Mouse (Mus musculus) layer of hippocampus, adult 2 months (tissue): Measurements from ENCODE around the gene Wdfy4. TPM values are rescaled to one million over a fixed set of nuclear protein-coding genes. Genes with fewer than 3 reads are reported as not detected.

Source experiments
- DNase-seq, 2 experiments: peaks; one replicate each; pipeline ENCODE4 v3.0.0; 2022; ENCODE audit warnings: low spot score in 2 of 2
- H3K27ac ChIP-seq: fragments of 200-600 bp; 2 replicates; pipeline ENCODE4 v1.8.1; 2022
- H3K4me3 ChIP-seq: fragments of 200-600 bp; 2 replicates; pipeline ENCODE4 v1.8.1; 2022; ENCODE audit warnings: mild to moderate bottlenecking
- CTCF ChIP-seq: fragments of 200-600 bp; conservative IDR thresholded peaks from 2 replicates; pipeline ENCODE4 v1.8.1; 2022; ENCODE audit warnings: antibody characterized with exemption, mild to moderate bottlenecking, moderate library complexity
- long read RNA-seq, 2 experiments: library from polyadenylated mRNA; stranded (forward); transcript quantifications; one replicate each; pipeline ENCODE4 v2.0.0; 2021; ENCODE audit warnings: borderline mapping rate in 2 of 2
- total RNA-seq, 2 experiments: library from RNA; stranded (reverse); gene quantifications; 2 replicates each; pipeline ENCODE4 v1.2.3; 2021

Wdfy4 gene
- 1 to 10 TPM; 2.1 to 2.7 TPM for total RNA-seq
- long read RNA-seq, experiment 1, partial matches to known transcripts: 1 of 1 reads
- long read RNA-seq, experiment 1, other reads (novel, unspliced or antisense): 0 of 1 reads
- long read RNA-seq, experiment 2, partial matches to known transcripts: 0 of 1 reads
- long read RNA-seq, experiment 2, other reads (novel, unspliced or antisense): 1 of 1 reads

DNA sequence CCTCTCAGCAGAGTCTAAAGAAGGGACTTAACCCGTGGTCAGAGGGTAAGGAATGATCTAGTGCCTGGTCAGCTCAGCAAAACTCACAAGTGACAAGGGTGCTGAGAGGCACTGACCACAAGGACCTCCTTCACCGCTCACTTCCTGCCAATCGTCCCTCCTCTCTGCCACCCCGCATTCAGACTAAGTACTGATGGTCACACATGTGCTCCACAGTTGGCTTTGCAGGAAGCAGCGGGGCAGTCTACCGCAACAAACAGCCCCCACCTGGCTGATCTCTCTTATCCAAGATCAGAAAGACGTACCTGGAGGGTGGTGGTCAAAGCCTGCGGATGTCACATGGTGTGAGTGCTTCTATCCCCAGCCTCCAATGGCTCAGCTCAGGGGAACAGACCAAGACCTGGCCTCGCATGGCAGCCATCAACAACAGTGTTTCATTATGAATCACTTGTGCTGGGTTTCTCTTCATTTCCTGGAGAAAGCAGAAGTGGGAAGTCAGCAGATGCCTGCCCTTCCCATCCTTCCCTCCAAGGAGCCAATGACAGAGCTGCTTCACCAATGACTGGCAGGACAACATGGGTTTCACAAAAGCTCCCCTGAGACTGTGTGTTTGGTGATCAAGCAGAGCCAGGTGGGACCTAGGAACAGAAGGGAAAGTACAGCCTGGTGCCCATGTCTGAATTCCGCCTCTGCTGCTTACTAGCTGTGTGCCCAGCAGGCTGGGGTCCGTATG, at the start of gene Wdfy4:
Wdfy4 (minus strand) TSS at position 441 of the 733 bp plus-strand sequence.
- no peak within 1 kb of the TSS for H3K27ac ChIP-seq
- no peak within 1 kb of the TSS for H3K4me3 ChIP-seq
- no peak for TF ChIP-seq CTCF
- DNase-seq: no peak

DNA sequence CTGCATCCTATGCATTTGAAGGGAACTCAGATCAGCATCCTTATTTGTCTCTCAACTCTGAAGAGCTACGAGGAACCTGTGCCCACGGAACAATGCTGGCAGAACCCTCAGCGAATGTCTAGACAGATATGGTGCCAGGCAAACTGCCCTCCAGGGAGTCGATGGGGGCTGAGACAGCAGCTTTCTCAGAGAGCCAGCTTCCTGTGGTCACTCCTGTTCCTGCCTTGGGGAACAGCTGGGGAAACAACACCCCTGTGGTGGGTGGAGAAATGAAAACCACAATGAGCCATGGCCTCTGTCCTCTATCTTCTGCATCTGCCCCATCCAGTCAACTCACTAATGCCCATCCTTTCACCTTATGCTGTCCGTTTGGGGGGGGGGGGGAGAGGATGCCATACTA, 46.7 kb upstream of the Wdfy4 start:
- no peak for DNase-seq
- Histone ChIP-seq H3K27ac (no peak overlapping the region), H3K4me3 (no peak overlapping the region)
- no peak for TF ChIP-seq CTCF

DNA sequence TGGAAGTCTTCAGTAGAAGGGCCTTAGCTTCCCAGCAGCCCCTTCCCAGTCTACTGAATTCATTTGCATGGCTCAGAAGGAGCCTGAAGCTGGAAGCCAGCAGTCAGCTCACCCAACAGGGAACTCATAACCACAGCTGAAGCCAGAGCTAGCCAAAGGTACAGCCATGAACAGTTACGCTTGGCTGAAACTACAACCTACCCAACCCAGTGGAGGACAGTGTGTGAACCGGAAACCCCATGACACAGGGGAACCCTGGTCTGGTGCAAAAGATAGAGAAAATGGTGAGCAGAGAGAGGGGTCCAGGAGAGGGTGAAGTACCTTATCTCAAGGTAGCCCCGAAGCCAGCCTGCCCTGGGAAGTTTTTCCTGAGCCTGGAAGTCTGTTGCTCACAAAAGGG, 46.0 kb upstream of the Wdfy4 start:
- TF ChIP-seq CTCF: no peak

DNA sequence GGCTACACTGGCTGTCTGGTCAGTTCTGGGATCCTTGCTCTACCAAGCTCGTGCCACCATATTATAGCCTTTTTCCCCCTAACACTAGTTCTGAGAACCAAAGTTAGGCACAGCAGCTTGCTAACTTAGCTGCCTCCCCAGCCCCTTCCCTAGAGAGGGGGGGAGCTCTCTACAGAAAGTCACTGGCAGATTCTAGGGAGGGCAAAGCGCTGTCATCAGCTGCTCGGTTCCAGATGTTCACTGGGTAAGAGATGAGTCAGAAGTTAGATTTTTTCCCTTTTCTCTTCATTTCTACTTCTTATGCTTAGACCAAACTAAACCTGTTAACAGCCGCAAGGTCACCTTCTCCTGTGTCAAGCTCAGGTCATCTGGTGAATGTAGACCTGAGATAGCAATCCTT, 45.4 kb upstream of the Wdfy4 start:
- TF ChIP-seq CTCF: no peak
- no peak for DNase-seq
- Histone ChIP-seq H3K4me3 (no peak overlapping the region), H3K27ac (no peak overlapping the region)

More for the DNA sequence above, 46.0 kb upstream of the Wdfy4 start:
- no peak for DNase-seq
- no peak overlapping the region for H3K4me3 ChIP-seq
- H3K27ac ChIP-seq: no peak overlapping the region

- TF ChIP-seq CTCF: no peak
- Histone ChIP-seq H3K4me3 (no peak overlapping the region), H3K27ac (no peak overlapping the region)
- DNase-seq: no peak
Observed at GRCm38 (mm10) chr14:33225235-33225634, 39.9 kb upstream of the Wdfy4 start.

GRCm38 (mm10) chr14:33216343-33217208, 31.3 kb upstream of the Wdfy4 start:
- Histone ChIP-seq H3K27ac (peak overlapping the region; percentile 43; the same call in 1 of the 2 replicates), H3K4me3 (peak overlapping the region; percentile 8; the same call in 1 of the 2 replicates)
- no peak for TF ChIP-seq CTCF
- no peak for DNase-seq

- no peak for DNase-seq
- no peak overlapping the region for H3K27ac ChIP-seq
- no peak for TF ChIP-seq CTCF
- no peak overlapping the region for H3K4me3 ChIP-seq
Observed at GRCm38 (mm10) chr14:33215163-33215562, 29.9 kb upstream of the Wdfy4 start.

GRCm38 (mm10) chr14:33214767-33215128, 29.4 kb upstream of the Wdfy4 start:
- Histone ChIP-seq H3K27ac (peak overlapping the region; percentile 80; the same call in 1 of the 2 replicates), H3K4me3 (peak overlapping the region; percentile 44)
- no peak for TF ChIP-seq CTCF
- DNase-seq: no peak

- peak within 1 kb of the TSS; percentile 80 for H3K27ac ChIP-seq
- peak; percentile 97 for TF ChIP-seq CTCF
- peak within 1 kb of the TSS; percentile 44 for H3K4me3 ChIP-seq
- DNase-seq: peak; percentile 80 to 89
Observed at GRCm38 (mm10) chr14:33213823-33214766, 28.8 kb upstream of the Wdfy4 start, which contains the start of gene Arhgap22. Gene Arhgap22 (plus strand): TSS chr14:33214026.

GRCm38 (mm10) chr14:33212958-33213309, 27.6 kb upstream of the Wdfy4 start:
- H3K27ac ChIP-seq: no peak overlapping the region
- no peak for DNase-seq
- TF ChIP-seq CTCF: no peak
- no peak overlapping the region for H3K4me3 ChIP-seq

DNA sequence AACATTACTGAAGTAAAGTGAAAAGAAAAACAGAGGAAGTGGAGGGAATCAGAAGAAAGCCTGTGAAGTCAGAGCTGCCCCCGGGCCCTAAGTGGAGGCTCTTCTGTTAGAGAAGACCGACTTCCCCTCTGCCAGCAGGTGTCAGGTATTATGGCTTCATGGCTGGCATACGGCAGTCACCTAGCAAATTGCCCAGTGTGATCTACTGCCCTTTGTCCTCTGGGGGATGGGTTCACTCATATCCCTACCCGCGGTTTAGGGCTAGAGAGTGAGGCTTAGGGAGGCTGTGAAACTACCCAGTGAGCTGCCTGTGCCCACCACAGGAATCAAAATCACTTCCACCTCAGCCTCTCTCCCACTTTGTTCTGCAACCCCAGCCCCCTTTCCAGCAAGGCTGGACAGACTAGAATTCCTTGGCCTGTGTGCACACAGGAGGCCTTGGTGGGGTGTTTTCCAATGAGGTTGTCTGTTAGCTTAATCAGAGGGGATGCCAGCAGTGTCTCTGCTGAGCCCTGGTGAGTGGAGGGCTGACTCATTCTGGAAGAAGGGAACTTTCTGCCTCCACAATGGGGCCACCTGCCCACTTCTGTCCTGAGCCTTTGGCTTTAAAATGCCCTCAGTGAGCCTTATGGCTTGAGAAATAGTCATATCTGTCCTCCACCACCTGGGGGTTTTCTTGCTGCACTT, 27.1 kb upstream of the Wdfy4 start:
- Histone ChIP-seq H3K4me3 (no peak overlapping the region), H3K27ac (no peak overlapping the region)
- no peak for TF ChIP-seq CTCF
- no peak for DNase-seq

- DNase-seq: no peak
- no peak overlapping the region for H3K4me3 ChIP-seq
- no peak overlapping the region for H3K27ac ChIP-seq
- no peak for TF ChIP-seq CTCF
Observed at GRCm38 (mm10) chr14:33210806-33211205, 25.5 kb upstream of the Wdfy4 start.
